Mouse (Mus musculus): ENCODE results near the gene Metrn.

DNA sequence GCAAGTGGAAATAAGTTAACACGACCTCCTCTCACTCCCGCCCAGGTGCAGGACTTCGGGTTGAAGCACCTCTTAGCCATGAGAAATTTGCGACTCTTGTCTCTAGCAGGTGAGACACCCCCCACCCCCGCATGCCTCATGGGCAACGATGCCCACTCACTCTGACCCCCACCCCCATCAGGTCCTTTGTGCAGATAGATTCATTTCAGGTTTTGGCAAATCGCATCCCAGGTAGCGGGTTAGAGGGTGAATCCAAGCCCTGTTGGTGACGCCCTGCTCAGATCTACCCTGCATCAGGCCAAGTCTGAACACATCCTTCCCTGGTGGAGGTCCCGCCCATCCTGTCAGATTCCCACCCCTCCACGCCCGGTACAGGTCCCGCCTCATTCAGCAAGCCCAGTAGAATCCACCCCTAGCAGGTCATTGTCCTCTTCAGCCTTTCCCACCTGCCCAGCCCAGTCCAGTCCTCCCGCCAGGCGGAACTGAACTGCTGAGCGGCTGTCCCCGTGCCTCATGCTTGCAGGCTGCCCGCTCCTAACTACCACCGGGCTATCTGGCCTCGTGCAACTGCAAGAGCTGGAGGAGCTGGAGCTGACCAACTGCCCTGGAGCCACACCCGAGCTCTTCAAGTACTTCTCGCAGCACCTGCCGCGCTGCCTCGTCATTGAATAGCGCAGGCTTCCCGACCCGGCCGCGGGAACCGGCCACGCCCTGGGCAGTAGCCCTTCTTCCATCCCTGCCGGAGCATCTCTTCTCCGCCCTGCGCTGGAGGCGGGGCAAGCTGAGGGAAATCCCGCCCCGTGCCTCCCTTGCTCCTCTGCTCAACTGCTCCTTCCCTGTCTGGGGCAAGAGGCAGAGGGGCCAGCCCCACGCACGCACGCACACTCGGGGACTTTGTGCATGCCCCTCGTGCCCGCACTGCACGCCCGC, 22.2 kb upstream of the Metrn start:
- TF ChIP-seq CTCF (conservative IDR thresholded peaks at IDR 0.05; ENCODE audit: low read length) (no peak), POU5F1 (IDR thresholded peaks at IDR 0.05; ENCODE audit: borderline replicate concordance, low read length) (no peak), NANOG (IDR thresholded peaks at IDR 0.05; ENCODE audit: borderline replicate concordance, low read length) (no peak)

Data from E14TG2a.4 (cell line).